Mouse (Mus musculus): ENCODE measurements around the gene Sept8.
"Not testable (repeated sequence)": the region's sequence is repeated elsewhere in the genome, so short reads cannot be mapped to it uniquely, and the experiment has no call there.

Gene Sept8

GRCm38 (mm10) chr11:53525461-53525860 is 6.4 kb downstream of the Sept8 start:
- DNase-seq (ENCODE audit: low read depth), result no peak

- peak; percentile 84 for DNase-seq (ENCODE audit: low read depth)
Observed at GRCm38 (mm10) chr11:53528397-53529252, 9.6 kb downstream of the Sept8 start.

DNA sequence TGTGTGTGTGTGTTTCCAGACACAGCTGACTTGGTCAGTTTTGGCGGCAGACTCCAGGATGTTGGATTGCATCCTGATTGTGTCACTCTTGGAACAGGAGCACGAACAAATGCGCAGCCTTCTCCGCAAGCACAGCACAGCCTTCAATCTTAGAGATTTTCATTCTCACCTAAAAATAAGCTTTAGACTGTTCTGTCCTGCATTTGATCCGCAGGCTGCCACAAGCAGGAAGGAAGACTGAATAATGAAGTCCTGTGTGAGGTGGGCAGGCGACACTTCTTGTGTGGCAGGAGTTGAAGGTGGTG is 10.1 kb downstream of the Sept8 start:
- peak; percentile 19 for DNase-seq (ENCODE audit: low read depth)

DNA sequence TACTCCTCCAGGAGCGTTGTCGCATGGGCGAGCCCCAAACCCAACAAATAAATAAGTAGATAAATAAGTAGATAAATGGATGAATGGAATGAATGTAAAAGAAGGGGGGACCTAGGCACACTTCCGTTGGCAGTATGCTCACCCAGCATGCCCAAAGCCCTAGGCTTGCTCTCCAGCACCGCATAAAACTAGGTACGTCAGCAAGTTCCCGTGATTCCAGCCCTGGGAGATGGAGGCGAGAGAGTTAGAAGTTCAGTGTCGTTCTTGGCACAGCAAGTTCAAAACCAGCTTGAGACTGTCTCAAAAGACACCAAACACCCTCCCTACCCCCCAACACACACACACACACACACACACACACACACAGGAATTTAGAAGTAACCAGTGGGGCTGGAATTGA is 10.9 kb downstream of the Sept8 start:
- no peak for DNase-seq (ENCODE audit: low read depth)

GRCm38 (mm10) chr11:53531578-53532230 is 12.6 kb downstream of the Sept8 start:
- DNase-seq (ENCODE audit: low read depth), result no peak

DNA sequence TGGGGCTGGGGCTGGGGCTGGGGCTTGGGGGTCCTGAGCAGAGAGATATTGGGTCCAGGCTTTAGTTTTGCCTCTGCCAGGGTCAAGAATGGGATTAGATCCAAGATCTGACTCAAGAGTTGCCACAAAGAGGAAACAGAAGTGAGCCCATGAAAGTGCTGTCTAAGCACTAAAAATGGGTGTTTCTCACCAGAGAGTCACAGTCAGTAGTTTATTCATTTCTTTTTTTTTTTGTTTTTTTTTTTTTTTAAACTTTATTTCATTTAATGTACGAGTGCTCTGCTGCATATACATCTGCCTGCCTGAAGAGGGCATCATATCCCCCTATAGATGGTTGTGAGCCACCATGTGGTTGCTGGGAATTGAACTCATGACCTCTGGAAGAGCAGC is 13.2 kb downstream of the Sept8 start:
- peak; percentile 68 for DNase-seq (ENCODE audit: low read depth)

- DNase-seq (ENCODE audit: low read depth), result peak; percentile 52
Observed at GRCm38 (mm10) chr11:53539002-53539491, 20.0 kb downstream of the Sept8 start.

- no peak for DNase-seq (ENCODE audit: low read depth)
Observed at GRCm38 (mm10) chr11:53540394-53540793, 21.3 kb downstream of the Sept8 start.

DNA sequence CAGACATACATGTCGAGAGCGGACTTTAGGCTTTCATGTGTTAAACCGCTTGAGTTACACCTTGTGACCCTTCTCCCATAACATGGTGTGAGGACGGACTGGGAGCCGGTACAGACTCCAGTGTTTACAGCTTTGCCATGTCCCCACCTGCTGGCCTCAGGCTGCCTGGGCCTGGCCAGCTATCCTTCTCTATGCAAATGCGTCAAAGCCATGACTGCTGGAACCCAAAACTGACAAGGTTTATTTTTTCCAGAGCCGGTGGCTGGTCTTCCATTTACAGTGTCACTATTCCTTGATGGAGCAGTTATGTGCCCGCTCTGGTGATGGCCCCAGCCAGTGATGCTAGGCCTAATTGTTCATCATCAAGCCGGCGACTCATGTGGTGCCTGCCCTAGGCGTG is 22.2 kb downstream of the Sept8 start:
- DNase-seq (ENCODE audit: low read depth), result no peak

GRCm38 (mm10) chr11:53543021-53543420 is 24.0 kb downstream of the Sept8 start:
- DNase-seq (ENCODE audit: low read depth), result no peak

DNA sequence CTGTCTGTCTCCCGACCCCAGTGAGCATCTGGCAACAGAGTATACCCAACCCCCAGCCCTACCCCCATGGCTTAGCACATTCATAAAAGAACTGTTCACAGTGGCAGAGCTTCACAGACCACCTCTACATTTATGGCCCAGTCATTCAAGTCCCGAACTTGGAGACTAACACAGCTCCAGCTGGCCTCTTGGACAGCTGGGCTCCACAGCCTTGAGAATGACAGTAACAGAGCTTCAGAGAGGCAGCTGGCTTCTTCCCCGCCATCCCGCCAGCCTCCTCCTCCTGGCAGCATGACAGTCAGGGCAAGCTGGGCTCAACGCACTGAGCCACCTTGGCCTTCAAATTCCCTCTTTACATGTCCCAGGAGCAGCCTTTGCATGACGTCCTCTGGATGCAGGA is 27.2 kb downstream of the Sept8 start:
- DNase-seq (ENCODE audit: low read depth), result no peak

GRCm38 (mm10) chr11:53547566-53547965 is 28.5 kb downstream of the Sept8 start:
- DNase-seq (ENCODE audit: low read depth), result no peak

DNA sequence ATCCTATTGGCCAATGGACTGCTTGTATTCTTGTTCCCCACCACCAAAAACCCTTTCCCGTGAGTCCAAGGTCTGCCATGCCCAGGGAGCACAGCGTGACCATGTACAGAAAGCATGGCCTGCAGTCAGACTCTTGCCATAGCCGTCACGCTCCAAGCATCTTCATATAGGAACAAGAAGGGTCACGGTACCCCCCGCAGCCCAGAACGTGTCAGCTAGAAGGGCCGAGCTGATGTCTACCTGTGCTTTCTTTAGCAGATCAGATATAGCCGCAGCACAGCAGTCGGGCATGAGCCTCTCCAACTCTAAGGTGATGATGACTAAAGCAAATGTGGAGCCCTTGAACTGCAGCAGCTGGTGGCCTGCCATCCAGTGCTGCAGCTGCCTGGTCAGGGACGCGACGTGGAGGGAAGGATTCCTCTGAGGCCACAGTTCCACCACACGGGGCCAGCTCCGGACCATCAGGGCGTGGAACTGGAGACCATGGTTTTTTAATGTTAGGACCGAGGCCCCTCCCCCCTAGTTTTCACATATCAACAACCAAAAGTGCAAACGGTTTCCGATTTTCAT is 29.1 kb downstream of the Sept8 start:
- no peak for DNase-seq (ENCODE audit: low read depth)

GRCm38 (mm10) chr11:53550714-53551113 is 31.7 kb downstream of the Sept8 start:
- DNase-seq (ENCODE audit: low read depth), result no peak

DNA sequence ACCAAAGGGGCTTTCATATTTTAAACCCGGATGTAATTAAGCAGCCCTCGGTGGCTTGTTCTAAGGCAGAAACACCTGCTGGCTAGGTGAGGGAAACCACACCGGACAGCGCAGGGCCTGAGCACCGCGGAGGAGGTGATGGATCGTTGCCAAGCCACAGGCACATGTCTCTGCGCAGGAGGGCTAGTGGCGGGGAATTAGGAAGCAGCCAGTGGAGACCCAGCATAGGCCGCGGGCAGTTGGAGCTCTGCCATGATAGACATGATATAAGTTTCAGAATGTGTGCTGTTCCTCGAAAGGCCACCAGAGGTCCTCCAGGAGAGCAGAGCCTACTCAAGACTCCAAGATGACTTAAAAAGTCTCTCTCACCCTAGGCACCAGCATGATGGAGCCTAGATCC is 32.7 kb downstream of the Sept8 start:
- peak; percentile 84 for DNase-seq (ENCODE audit: low read depth)

DNA sequence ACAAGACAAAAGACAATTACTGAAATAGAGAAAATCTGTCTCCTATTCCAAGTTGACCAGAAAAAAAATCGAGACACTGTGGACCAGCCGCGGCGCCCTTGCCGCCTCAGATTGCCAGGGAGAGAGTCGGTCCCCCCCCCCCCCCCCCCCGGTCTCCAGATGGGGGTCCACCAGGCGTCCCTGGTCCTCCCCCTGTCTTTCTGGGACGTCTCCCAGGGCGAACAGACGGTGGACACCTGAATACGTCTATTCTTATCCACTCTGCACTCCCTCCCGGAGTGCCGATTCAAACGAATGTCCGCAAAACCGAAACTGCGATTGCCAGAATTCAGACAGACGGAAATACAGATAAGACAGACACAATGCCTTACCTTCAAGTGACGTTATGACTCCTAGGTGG is 37.5 kb downstream of the Sept8 start:
- DNase-seq (ENCODE audit: low read depth), result not testable (repeated sequence)

DNA sequence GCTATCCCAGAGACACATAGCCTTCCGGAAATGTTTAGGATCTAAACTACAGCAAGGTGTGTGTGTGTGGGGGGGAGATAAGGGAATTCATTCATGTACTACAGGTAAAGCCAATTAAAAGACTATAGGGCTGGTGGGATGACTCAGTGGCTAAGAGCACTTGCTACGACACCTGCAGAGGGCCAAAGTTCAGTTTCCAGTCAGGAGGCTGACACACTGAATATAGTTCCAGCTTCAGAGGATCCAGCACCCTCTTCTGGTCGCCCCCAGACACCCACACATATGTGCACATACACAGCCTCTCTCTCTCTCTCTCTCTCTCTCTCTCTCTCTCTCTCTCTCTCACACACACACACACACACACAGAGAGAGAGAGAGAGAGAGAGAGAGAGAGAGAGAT is 38.9 kb downstream of the Sept8 start:
- not testable (repeated sequence) for DNase-seq (ENCODE audit: low read depth)

- not testable (repeated sequence) for DNase-seq (ENCODE audit: low read depth)
Observed at GRCm38 (mm10) chr11:53559980-53560379, 40.9 kb downstream of the Sept8 start.

DNA sequence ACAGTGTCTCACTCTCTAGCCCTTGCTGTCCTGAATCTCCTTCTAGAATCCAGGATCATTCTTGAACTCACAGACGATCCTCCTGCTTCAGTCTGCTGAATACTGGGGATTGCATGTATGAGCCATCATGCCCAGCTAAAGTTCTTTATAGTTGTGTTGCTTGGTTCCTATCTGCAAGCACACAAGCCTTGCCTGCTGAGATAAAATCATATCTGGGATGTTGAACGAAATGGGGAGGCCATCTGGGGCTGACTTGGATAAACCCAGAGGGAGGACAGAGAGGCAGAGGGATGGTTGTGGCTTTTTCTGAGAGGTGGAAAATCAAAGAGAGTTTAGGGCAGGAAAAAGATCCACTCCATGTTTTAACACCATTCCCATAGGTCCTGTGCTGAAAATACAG is 42.9 kb downstream of the Sept8 start:
- no peak for DNase-seq (ENCODE audit: low read depth)

DNA sequence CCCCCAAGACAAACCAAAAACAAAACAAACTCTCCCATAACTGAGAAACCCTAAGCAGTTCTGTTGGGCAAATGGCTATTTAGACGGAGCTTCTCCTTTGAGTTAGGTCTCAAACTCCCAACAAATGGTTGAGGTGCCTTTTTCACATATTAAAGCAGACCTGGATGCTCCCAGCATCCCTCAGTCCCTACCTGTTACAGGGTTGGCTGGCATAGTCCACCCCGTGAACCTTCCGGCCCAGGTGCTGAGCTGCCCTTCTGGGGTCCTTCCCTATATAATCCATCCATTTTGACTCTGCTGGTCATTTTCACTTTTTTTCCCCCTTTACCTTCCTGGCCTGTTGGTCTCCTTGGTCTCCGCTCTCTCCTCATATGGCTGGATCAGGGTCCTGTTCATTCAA is 47.6 kb downstream of the Sept8 start:
- no peak for DNase-seq (ENCODE audit: low read depth)

DNA sequence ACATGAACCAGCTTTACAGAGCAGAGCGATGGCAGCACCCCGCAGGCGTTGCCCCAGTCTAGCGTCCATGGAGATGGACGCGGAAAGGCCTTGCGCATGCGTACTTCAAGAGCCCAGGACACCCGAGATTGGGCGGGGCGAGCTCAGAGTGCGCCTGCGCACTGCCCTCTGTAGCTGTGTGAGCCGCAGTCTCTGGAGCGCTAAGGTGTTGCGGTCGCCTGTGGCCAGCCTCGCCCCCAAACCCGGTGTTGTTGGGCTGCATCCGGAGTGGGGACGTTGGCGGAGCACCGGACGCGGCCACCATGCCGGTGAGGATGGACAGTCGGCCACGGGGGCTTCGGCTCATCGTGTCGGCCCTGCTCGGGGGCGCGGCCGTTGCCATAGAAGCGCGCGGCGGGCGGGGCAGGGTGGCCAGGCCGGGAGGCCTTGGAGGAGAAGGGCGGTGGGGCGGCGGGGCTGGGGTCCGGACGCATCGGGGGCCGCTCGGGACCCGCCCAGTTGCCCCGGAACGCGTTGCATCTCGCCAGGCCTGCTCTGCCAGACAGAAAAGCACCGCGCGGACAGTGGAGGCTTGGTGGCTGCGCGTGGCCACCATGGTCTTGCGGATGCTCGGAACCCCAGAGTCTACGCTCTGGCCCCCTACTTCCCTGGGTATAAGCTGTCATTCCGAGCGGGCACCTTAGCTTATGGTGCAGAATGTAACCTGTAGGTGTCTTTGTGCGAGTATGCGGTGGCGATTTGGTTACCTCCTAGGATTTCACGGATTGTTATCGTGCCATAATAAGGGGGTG is 48.4 kb downstream of the Sept8 start, which contains the start of gene Kif3a:
Gene Kif3a (plus strand): TSS at position 156 of the 791 bp plus-strand sequence.
- peak; percentile 95 for DNase-seq (ENCODE audit: low read depth)

- peak; percentile 21 for DNase-seq (ENCODE audit: low read depth)
Observed at GRCm38 (mm10) chr11:53580562-53580961, 61.5 kb downstream of the Sept8 start.

Measured in 416B (cell line).